Mouse (Mus musculus): ENCODE data around the gene Focad. TPM values are rescaled to one million over a fixed set of nuclear protein-coding genes. Genes with fewer than 3 reads are reported as not detected.

The Focad gene
- total RNA-seq, 2 experiments from 2014 or later, result 9.1 to 14.0 TPM

DNA sequence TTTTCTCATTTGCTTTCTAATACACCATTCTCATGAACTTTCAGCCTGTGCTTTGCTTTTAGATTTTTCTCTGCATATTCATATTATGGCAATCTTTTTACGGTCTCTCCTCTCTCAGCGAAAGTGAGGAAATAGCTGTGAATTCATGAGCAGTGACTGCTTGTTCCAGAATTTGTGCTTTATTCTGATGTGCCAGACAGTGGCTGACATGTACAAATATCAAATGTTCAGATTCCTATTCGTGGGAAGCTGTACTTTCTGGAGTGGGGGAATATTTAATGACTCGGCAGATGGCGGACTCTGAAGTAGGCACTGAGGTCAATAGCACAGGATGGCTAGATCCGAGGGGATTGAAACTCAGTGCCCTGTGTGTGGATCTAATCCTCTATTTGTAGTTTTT is 65.3 kb downstream of the Focad start:
- DNase-seq, result no peak
- TF ChIP-seq CTCF (IDR thresholded peaks at IDR 0.05), result no peak
- no peak overlapping the region for H3K4me3 ChIP-seq
- intact Hi-C loops (cut with DNase I), result no loop called here
- no peak overlapping the region for H3K27ac ChIP-seq

- no peak overlapping the region for H3K27ac ChIP-seq
- no peak for TF ChIP-seq CTCF (IDR thresholded peaks at IDR 0.05)
- H3K4me3 ChIP-seq, result no peak overlapping the region
- no peak for DNase-seq
- intact Hi-C loops (cut with DNase I), result no loop called here
Observed at GRCm38 (mm10) chr4:88163511-88164247, 69.2 kb downstream of the Focad start.

GRCm38 (mm10) chr4:88167008-88167862 is 72.8 kb downstream of the Focad start:
- no peak for TF ChIP-seq CTCF (IDR thresholded peaks at IDR 0.05)

DNA sequence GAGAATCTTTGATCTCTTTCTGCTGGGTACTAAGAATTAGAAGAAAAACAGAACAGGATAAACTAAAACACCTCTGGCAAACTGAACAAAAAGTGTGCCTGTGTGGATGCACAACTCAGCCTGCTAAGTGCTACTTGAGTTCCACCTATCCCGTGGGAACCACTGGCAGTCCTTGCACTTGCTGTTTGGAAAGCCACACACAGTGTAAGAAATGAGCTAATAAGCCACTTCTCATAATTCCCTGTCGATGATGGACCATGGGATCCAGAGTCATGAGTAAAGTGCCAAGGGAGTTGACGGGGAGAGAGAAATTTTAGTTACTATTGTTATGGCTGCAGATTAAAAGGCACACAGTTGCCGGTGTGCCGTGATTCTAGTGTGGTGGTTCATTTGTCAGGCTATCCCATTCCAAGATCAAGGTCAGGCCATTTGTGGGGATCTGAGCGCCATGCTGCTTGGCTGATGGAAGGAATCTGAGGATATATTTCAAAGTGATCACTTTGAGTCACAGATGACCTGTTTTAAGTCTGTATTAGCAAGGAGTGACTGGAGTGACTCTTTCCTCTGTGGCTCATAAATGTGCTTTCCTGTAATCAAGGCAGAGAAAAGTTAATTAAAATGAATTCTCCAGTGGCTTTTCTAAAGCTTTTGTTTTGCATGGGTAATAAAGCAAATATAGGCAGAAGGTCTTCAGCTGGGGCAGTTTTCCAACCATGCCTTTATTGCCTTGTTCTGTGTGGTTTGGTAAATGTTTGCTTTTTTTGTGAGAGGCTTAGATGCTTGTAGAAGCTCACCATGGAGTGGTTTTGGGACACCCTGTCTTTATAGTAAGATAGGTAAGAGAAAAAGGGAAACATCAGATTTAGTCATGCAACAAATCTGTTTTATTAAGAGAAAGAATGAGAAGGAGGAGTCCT is 80.9 kb downstream of the Focad start:
- intact Hi-C loops (cut with DNase I), result no loop called here
- Histone ChIP-seq H3K4me3 (no peak overlapping the region), H3K27ac (no peak overlapping the region)
- no peak for DNase-seq
- TF ChIP-seq CTCF (IDR thresholded peaks at IDR 0.05), result no peak

More at GRCm38 (mm10) chr4:88167008-88167862, 72.8 kb downstream of the Focad start:
- no peak overlapping the region for H3K27ac ChIP-seq
- no peak overlapping the region for H3K4me3 ChIP-seq
- DNase-seq, result no peak
- intact Hi-C loops (cut with DNase I), result no loop called here

- H3K4me3 ChIP-seq, result no peak overlapping the region
- intact Hi-C loops (cut with DNase I), result no loop called here
- no peak overlapping the region for H3K27ac ChIP-seq
- no peak for TF ChIP-seq CTCF (IDR thresholded peaks at IDR 0.05)
- DNase-seq, result no peak
Observed at GRCm38 (mm10) chr4:88179296-88179695, 84.9 kb downstream of the Focad start.

- intact Hi-C loops (cut with DNase I), result no loop called here
- peak overlapping the region; percentile 24; the same call in 1 of the 2 replicates for H3K27ac ChIP-seq
- DNase-seq, result no peak
- H3K4me3 ChIP-seq, result no peak overlapping the region
- TF ChIP-seq CTCF (IDR thresholded peaks at IDR 0.05), result no peak
Observed at GRCm38 (mm10) chr4:88184293-88184692, 89.9 kb downstream of the Focad start.

DNA sequence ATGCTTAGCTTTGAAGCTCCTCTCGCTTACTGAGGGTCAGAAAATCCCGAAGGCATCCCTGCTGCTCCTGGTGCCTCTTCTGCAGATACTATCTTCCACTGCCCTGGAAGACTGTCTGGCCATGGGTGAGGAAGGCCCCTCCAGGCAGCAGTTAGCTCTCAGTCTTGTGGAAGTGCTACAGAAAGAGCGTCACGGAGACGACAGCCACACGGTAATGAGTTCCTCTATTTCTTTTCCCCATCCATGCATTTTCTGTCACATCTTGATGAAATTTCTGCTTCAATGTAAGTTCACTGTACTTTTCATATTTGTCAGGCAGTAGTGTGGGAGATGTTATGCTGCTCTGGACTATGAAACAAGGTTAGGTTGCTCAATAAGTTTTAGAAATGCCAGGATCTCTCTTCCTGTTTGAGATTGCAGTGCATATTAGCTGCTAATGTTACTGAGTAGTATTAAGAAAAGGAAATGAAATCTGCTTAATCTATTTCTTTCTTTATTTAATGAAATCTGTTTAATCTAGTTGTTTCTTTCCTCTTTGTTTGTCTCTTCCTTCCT is 91.5 kb downstream of the Focad start:
- H3K27ac ChIP-seq, result no peak overlapping the region
- intact Hi-C loops (cut with DNase I), result loop anchor here (1.0 kb wide), 1 partner anchor 18 kb away; no protein-coding TSS in a partner anchor
- TF ChIP-seq CTCF (IDR thresholded peaks at IDR 0.05), result no peak
- DNase-seq, result no peak
- H3K4me3 ChIP-seq, result no peak overlapping the region

GRCm38 (mm10) chr4:88187649-88188048 is 93.2 kb downstream of the Focad start:
- no peak overlapping the region for H3K27ac ChIP-seq
- intact Hi-C loops (cut with DNase I), result no loop called here
- no peak for DNase-seq
- no peak overlapping the region for H3K4me3 ChIP-seq
- TF ChIP-seq CTCF (IDR thresholded peaks at IDR 0.05), result no peak

DNA sequence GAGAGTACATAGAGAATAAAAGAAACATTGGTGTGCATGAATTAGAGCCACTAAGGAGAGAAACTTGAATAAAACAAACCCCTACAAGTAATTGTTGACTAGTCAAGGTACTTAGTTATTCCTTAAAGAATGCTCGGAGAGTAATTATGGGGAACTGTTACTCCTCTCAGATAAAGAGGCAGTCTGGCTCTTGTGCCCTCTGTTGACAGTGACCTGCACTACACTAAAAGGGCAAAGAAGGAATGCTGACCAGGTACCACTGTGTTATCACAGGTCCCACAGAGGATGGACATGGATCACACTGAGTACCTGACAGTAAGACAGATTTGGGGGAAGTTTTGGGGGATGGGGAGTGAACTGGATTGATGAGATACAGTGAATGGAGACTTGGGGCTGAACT is 95.1 kb downstream of the Focad start:
- no peak overlapping the region for H3K4me3 ChIP-seq
- DNase-seq, result no peak
- H3K27ac ChIP-seq, result no peak overlapping the region
- no peak for TF ChIP-seq CTCF (IDR thresholded peaks at IDR 0.05)
- intact Hi-C loops (cut with DNase I), result no loop called here

DNA sequence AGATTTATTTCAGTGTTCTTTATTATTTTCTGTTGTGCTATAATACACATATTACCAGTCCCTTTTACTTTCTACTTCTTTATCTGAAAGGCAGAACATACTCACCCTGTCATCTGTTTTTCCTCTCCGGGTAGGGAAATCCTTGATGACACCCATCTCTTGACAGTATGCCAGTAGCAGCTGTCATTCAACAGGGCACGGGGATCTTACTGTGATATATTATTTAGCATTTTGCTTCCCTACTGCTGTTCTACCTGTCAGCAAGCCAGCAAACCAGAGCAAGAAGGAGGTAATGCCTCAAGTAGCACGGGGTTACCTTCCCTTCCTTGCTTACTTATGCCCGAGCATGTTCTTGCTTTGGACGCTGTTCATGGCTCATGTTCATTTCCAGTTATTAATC is 99.8 kb downstream of the Focad start:
- no peak for TF ChIP-seq CTCF (IDR thresholded peaks at IDR 0.05)

DNA sequence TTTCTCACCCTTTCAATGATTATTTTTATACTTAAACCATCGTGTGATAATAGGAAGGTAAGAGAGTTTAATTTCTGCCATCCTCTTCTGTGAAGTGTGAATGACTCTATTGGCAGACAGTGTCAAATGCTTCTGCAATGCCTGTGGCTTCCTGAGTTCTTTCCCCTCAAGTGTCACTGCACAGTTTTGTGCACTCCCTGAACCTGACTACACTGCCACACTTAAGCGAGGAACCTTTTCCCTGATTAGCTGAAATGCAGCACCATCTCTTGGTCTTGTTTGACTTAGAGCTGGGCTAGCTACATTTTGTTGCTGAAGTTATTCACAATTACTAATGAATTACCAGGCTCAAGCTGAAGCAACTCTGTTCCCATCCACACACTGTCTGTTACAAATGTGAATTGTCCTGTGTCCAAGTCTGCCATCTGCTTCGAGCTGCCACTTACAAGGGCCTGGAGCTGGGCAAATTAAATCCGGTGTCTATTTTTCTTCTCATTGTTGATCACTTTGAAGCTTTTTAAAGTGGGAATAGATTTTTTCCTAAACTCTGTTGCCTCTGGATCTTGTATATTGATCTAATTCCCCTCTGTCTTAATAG is 101.6 kb downstream of the Focad start:
- no peak for DNase-seq
- TF ChIP-seq CTCF (IDR thresholded peaks at IDR 0.05), result no peak
- Histone ChIP-seq H3K4me3 (no peak overlapping the region), H3K27ac (no peak overlapping the region)
- intact Hi-C loops (cut with DNase I), result no loop called here

More for the DNA sequence above, 99.8 kb downstream of the Focad start:
- intact Hi-C loops (cut with DNase I), result no loop called here
- no peak for DNase-seq
- Histone ChIP-seq H3K27ac (no peak overlapping the region), H3K4me3 (no peak overlapping the region)

- no peak overlapping the region for H3K4me3 ChIP-seq
- intact Hi-C loops (cut with DNase I), result no loop called here
- TF ChIP-seq CTCF (IDR thresholded peaks at IDR 0.05), result no peak
- no peak for DNase-seq
- no peak overlapping the region for H3K27ac ChIP-seq
Observed at GRCm38 (mm10) chr4:88196500-88196912, 102.1 kb downstream of the Focad start.

All from gastrocnemius, adult 2 months (tissue).